Mouse (Mus musculus): ENCODE measurements around the gene Pax6.

Pax6 gene

GRCm38 (mm10) chr2:105683771-105684410 is 15.2 kb downstream of the Pax6 start:
- DNase-seq (ENCODE audit: low spot score): no peak

DNA sequence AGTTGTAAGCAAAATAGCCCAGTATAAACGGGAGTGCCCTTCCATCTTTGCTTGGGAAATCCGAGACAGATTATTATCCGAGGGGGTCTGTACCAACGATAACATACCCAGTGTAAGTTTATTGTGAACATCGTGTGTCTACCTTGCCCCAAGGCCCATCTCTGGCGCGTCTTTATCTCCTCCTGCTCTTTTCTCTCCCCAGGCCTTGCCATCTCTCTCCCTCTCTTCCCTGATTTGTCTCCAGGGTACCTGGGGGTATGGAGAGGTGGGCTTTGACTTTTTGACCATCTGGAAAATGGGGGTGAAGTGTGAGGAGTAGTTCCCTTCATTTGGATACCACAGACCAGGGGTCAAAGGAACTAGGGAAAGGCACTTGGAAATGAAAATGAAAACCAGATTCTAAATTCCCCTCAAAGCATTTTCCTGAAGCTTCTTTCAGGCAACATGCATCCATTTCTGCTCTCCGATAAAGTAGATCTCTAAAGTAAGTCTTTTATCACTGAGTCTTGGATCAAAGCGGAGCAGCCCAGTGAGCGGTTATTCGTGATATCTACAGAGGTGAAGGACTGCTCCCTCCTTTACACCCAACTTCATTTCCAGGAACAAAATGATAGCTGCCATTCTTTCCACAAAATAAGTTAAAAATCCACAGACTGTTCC is 16.4 kb downstream of the Pax6 start:
- DNase-seq (ENCODE audit: low spot score): no peak

GRCm38 (mm10) chr2:105685651-105686050 is 17.0 kb downstream of the Pax6 start:
- DNase-seq (ENCODE audit: low spot score): no peak

DNA sequence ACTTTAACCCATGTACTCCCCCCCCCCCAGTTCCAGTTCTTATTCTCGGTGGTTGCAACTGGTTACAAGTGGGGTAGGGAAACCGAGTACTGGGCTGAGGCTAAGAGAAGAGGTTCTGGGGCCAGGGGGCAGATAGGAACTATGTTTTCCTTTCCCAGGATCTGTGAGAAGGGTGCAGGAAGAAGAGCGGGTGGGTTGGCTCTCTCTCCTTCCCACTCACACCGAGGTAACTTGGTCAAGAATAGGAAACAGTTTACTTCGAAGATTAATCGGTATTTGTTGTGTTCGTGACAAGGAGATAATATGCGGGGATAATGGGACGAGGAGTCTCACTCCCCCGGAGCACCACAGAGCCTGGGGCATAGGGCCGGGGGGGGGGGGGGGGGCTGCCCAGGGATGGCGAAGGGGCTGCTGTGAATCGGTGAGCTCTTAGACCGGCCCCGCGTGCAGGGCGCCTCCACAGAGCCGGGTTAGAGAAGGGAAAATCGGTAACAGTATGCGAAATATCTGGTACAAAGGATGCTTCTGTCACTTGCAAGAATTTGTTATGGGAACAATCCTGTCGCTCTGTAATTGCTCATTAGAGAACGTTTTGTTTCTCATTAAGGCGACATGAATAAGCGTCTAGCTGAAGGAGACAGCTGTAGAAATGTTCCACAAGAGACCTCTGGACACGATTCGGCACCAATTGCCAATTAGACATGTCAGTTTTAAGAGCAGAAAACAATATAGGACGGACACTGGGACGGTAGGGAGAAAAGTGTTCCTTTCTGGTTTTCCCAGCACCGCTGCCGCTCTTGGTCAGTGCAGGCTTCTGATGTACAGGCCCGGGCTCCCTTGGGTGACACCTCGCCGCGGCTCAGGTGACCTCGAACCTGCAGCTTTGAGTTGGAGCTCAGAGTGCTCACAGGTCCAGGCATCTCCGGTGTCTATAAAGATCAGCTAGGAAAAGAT is 17.9 kb downstream of the Pax6 start:
- DNase-seq (ENCODE audit: low spot score): no peak

DNA sequence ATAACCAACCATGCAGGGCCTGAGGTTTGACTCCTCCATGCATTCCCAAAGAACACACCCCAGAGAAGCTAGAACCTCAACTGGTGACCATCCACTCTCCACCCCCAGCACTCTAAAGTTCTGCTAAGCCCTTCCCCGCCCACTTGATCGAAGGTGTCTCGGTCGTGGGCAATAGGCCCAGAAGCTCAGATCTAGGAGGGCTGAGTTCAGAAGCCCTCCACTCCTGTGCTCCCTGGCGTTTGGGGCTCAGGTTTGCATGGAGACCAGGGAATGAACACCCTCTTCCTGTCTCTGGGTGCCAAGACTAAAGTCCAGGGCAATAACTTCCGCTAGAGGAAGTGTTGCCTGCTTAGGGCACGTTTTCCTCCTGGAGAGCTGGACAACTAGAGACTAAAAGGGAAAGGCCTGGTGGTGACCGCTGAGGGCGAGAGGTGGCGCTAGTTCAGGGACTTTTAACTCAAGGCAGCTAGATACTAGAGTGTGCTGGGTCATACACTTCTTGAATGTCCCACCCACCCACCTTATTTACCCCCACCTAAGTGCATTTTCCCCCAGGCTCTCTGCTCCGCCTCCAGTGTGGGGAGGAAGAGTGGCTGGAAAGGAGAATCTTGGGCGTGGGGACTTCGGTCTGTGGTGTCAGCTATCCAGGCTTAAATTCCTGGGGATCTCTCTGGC is 18.8 kb downstream of the Pax6 start:
- DNase-seq (ENCODE audit: low spot score): no peak

DNA sequence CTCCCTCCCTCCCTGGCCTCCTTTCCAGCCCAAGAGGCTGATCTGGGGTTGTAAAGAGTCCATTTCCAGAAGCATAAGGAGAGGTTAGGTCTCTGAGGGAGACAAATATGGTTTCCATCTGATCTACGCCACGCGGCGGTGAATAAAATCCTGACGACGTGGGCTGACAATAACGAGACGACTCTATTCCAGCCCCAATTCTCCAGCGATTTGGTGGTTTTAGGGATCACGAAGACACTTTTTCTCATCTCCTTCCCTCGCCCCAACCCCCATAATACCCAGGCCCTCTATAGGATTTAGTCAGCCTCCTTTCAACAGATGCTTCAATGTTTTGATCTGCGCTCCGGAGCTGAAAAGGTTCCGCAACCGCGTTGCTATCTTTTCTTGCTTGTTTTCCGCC is 19.3 kb downstream of the Pax6 start:
- DNase-seq (ENCODE audit: low spot score): no peak

- DNase-seq (ENCODE audit: low spot score): no peak
Measured at GRCm38 (mm10) chr2:105688436-105689303, 20.0 kb downstream of the Pax6 start.

DNA sequence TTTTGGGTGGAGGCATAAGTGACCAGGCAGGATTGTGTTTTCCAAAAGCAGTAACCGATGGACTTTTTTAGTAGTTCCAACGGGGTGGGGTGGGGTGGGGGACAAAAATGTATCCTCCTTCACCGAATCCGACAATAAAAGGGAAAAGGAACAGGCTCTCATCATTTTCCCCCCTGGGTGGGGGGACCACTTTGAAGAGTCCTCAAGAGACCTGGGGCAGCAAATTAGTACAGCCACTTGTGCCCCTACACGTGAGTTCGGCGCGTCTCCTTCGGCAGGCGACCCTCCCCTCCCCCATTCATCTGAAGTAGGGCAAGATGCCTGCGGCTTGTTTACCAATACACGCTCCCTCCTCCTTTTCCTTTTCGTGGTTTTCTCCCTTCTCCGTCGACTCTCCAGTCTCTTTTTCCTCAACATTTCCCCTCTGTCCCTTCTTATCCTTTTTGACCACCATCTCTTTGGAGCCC is 20.6 kb downstream of the Pax6 start:
- DNase-seq (ENCODE audit: low spot score): no peak

DNA sequence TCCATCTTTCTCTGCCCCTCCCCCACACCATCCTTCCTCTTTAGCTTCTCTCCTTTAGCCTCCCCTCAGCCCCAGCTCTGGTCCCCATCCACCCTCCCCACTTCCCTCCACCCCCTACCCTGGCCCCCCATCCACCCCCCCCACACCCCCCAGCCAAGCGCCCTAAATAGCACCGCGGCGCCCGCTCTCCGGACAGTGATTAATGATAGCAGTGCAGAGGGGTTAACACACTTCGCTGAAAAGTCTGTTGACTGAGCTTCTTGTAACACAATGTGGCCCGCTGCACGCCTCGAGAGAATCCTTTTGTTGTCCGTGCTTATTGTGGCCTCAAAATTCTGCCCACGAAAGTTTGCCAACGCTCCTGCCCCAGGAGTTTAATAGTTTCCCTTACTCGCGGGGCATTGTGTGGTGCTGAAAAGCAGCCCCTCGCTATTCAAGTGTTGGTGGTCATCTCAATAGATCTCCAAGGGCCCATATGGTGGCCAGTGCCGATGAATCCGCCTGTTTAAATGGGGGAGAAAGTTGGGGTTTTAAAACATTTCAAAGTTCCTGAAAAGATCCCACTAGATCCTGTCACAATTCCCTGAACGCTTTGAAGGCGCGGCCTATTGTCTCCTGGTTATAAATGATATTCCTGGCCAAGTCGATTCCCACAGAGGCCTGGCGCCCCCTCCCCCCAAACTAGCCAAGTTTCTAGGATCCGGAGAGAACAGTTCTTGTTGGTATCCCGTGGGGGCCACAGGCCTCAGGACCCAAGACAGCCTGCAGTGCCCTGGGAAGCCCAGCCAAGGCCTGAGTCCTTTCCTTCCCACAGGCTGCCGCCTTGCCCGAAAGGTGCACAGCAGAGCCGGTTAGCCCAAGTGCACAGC is 21.3 kb downstream of the Pax6 start:
- no peak for DNase-seq (ENCODE audit: low spot score)

GRCm38 (mm10) chr2:105691296-105691695 is 22.6 kb downstream of the Pax6 start:
- no peak for DNase-seq (ENCODE audit: low spot score)

- no peak for DNase-seq (ENCODE audit: low spot score)
Measured at GRCm38 (mm10) chr2:105697741-105698140, 29.0 kb downstream of the Pax6 start.

GRCm38 (mm10) chr2:105698631-105699030 is 29.9 kb downstream of the Pax6 start:
- DNase-seq (ENCODE audit: low spot score): no peak

- no peak for DNase-seq (ENCODE audit: low spot score)
Measured at GRCm38 (mm10) chr2:105701781-105702180, 33.1 kb downstream of the Pax6 start.

- no peak for DNase-seq (ENCODE audit: low spot score)
Measured at GRCm38 (mm10) chr2:105702586-105702985, 33.9 kb downstream of the Pax6 start.

DNA sequence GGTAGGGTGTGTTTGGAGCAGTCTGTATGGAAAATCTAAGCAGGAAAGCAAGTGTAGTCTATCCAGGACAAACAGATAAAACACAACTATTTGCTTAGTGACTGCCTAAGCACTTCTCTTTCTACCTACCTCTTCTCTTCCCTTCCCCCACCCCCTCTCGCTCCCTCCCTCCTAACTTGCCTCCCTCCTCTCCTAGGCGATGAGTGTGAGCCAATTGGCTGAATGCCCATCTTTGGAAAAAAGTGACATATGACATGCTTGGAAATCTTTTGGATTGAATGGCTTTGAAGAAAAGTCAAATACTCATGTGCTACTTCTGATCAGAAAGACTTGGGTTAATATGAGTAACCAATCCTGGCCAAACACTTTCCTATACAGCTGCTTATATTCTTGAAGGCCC is 36.6 kb downstream of the Pax6 start:
- DNase-seq (ENCODE audit: low spot score): no peak

GRCm38 (mm10) chr2:105709126-105709525 is 40.4 kb downstream of the Pax6 start:
- DNase-seq (ENCODE audit: low spot score): no peak

- DNase-seq (ENCODE audit: low spot score): no peak
Measured at GRCm38 (mm10) chr2:105710511-105710910, 41.8 kb downstream of the Pax6 start.

GRCm38 (mm10) chr2:105715409-105716115 is 46.9 kb downstream of the Pax6 start:
- DNase-seq (ENCODE audit: low spot score): no peak

- no peak for DNase-seq (ENCODE audit: low spot score)
Measured at GRCm38 (mm10) chr2:105726657-105727056, 58.0 kb downstream of the Pax6 start.

Measured in ovary, adult 18-20 months (tissue).